Mouse (Mus musculus) cerebellum, adult 2 months (tissue): ENCODE data around the gene Cacna2d4.

Experiments used
- CTCF ChIP-seq: fragments of 200-500 bp; IDR thresholded peaks from 2 replicates; pipeline ENCODE4 v1.5.1; 2011; ENCODE audit warnings: low read depth, mild to moderate bottlenecking, control low read depth, low read length, moderate library complexity, borderline replicate concordance; ENCODE audit not compliant: insufficient read depth
- POLR2A ChIP-seq: fragments of 200-500 bp; IDR thresholded peaks from 2 replicates; pipeline ENCODE4 v1.6.1; 2011; ENCODE audit warnings: low read length, control low read depth, borderline replicate concordance; ENCODE audit not compliant: insufficient read depth

GRCm38 (mm10) chr6:119198534-119199273 is 37.6 kb upstream of the Cacna2d4 start:
- TF ChIP-seq CTCF = no peak
- TF ChIP-seq POLR2A = no peak
